Mouse (Mus musculus) lung, postnatal 25 days (tissue): ENCODE results near the gene Gatad1.
"Not testable (repeated sequence)": the region's sequence is repeated elsewhere in the genome, so short reads cannot be mapped to it uniquely, and the experiment has no call there.

ENCODE experiments used
- DNase-seq: peaks from one replicate; pipeline ENCODE4 v3.0.0; 2022; ENCODE audit warnings: low spot score

Gatad1 gene

GRCm38 (mm10) chr5:3633951-3634350 is 23.0 kb downstream of the Gatad1 start:
- DNase-seq = no peak

GRCm38 (mm10) chr5:3633315-3633714 is 23.7 kb downstream of the Gatad1 start:
- DNase-seq = no peak

GRCm38 (mm10) chr5:3632285-3632684 is 24.7 kb downstream of the Gatad1 start:
- no peak for DNase-seq

GRCm38 (mm10) chr5:3631512-3632271 is 25.3 kb downstream of the Gatad1 start:
- DNase-seq = no peak

GRCm38 (mm10) chr5:3630055-3630454 is 26.9 kb downstream of the Gatad1 start:
- DNase-seq = no peak

GRCm38 (mm10) chr5:3620486-3620885 is 36.5 kb downstream of the Gatad1 start:
- no peak for DNase-seq

GRCm38 (mm10) chr5:3611835-3612234 is 45.1 kb downstream of the Gatad1 start:
- DNase-seq = not testable (repeated sequence)

- no peak for DNase-seq
Measured at GRCm38 (mm10) chr5:3609241-3609640, 47.7 kb downstream of the Gatad1 start.

GRCm38 (mm10) chr5:3607114-3607513 is 49.9 kb downstream of the Gatad1 start:
- DNase-seq = no peak

GRCm38 (mm10) chr5:3600790-3601189 is 56.2 kb downstream of the Gatad1 start:
- no peak for DNase-seq

GRCm38 (mm10) chr5:3600298-3600697 is 56.7 kb downstream of the Gatad1 start:
- no peak for DNase-seq

GRCm38 (mm10) chr5:3598766-3599165 is 58.2 kb downstream of the Gatad1 start:
- no peak for DNase-seq

GRCm38 (mm10) chr5:3597171-3597570 is 59.8 kb downstream of the Gatad1 start:
- no peak for DNase-seq

GRCm38 (mm10) chr5:3596399-3596766 is 60.6 kb downstream of the Gatad1 start, which contains the start of gene Rbm48:
TSS of gene Rbm48 (minus strand) at chr5:3596585.
- DNase-seq = peak; percentile 81

- peak; percentile 96 for DNase-seq
Measured at GRCm38 (mm10) chr5:3595693-3596398, 61.1 kb downstream of the Gatad1 start, which contains the start of gene Pex1. TSS of gene Pex1 (plus strand) at chr5:3596066.
